Mouse (Mus musculus) hindbrain, embryonic 10.5 days (tissue): Measurements from ENCODE around the gene Kcmf1. TPM values are rescaled to one million over a fixed set of nuclear protein-coding genes. Genes with fewer than 3 reads are reported as not detected.

Experiments
- polyA plus RNA-seq: library from polyadenylated mRNA; unstranded; fragments of >200 nt; fragmentation: Nextera tagmentation; extraction: Ambion mirVana; gene quantifications from 2 replicates; pipeline ENCODE4 v1.2.1, GENCODE M21; 2016

The Kcmf1 gene
- polyA plus RNA-seq, 1 experiment from 2014 or later = 24.2 TPM

Other genes starting within 250 kb of the Kcmf1 start
- gene Tcf7l1, start 110.7 kb downstream of the Kcmf1 start, polyA plus RNA-seq = 23.7 and 25.1 TPM in 2 replicates
- 3,283 and 4,408 TPM in 2 replicates for gene Tmsb10, start 58.8 kb upstream of the Kcmf1 start, polyA plus RNA-seq